Mouse (Mus musculus) CD4-positive, CD25-positive, alpha-beta regulatory T cell, adult 4 months (primary cell): ENCODE results near the gene Tnfrsf18. TPM values are rescaled to one million over a fixed set of nuclear protein-coding genes. Genes with fewer than 3 reads are reported as not detected.
A peak's percentile ranks its signal among the peaks of the same experiment; 100 is the strongest.

Source experiments
- ATAC-seq: one replicate; pipeline ENCODE4 v1.8.0; 2017
- polyA plus RNA-seq, 2 experiments: library from polyadenylated mRNA; unstranded; fragments of 100-300 nt; shearing (Covaris generic); gene quantifications; one replicate each; pipeline ENCODE4 v1.2.1; 2017

The Tnfrsf18 gene
- polyA plus RNA-seq, 2 experiments from 2014 or later: 745 to 823 TPM

DNA sequence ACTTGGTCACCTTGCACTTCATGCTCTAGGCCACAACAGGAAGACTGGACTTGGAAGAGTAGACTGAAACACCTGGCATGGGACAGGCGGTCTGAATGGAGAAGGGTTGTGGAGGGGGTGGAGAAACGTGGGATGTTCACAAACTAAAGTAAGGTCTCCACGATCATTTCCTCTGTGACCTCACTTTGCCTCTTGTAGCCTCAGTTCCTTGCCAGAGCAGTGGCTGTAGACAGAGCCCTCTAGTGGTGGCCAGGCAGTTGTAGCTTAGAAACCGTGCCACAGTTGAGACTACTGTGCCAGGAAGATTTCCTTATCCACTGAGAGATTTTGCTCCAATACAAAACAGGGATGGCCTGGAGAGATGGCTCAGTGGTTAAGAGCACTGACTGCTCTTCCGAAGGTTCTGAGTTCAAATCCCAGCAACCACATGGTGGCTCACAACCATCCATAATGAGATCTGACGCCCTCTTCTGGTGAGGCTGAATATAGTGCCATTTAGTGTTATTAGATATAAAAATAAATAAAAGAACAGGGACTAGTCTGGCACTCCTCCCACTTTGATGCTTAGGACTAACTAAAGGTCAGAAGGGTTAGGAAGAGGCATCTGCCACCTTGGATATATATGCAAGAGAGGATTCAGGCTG is 7.6 kb downstream of the Tnfrsf18 start:
- ATAC-seq: peak; percentile 59

DNA sequence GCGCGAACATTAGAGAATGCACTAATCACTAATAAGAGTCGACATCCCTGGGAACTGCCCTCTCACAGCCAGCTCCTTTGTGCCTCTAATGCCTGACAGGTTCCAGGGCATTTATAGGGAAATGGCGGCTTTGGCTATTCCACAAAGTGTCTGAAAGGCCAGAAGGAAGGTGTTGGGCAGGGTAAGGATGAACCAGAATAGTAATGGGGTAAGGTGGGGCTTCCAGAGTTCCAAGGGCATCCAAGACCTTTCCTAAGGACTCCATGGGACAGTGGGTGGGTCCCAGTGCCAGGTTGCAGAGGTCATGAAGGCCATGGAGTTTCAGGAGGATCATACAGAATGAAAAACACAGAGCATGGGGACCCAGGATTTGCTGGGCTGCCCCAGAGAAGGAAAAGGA is 8.3 kb downstream of the Tnfrsf18 start:
- no peak for ATAC-seq

DNA sequence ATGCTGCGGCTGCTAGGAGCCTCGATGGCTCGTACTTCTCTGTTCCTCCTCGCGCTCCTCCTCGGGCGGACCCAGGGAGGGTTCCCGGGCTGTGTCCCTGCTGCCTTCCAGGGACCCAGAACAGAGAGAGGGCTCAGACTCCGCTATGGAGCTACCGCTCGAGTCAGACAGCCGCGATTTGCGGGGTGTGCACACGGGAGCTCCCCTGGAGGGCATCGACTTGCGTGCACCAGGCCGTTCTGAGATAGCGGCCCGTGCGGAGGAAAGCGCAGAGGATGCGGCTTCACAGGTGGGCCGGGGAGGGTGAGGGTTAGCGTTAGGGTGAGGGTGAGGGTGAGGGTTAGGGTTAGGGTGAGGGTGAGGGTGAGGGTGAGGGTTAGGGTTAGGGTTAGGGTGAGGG is 8.9 kb downstream of the Tnfrsf18 start:
- ATAC-seq: no peak

DNA sequence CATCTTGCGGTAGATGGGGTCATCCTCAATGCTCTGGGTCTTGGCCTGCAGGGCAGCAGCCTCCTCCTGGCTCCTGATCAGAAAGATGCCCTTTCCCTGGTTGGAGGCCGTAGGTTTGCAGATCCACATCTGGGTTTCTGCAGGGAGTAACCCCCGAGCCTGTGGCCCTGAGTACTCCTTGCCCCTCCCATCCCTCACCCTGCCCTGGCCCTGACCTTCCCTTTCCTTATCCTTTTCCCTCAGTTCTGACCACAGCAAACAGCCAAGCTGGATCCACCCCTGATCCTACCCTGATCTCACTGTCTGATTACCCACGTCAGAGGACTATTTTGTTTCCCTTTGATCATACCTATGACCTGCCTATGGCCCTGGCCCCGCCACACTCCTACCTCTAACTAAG is 18.8 kb downstream of the Tnfrsf18 start:
- no peak for ATAC-seq

DNA sequence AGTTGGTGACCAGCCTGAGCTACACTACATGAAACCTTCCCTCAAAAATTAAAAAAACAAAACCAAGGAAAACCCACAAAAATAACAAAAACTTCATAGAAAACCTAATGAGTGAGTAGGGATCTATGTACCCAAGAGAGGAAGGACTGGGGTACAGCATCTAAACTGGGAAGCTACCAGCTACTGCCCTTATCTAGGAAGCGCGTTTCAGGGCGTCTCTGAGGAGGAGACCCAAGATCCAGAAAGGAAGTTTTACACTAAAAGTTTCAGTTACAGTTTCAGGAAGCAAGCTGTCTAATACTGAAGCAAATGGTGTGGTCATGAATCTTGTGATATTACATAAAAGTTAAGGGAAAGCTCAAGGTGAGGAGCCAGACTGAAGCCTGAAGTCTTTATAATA is 23.8 kb downstream of the Tnfrsf18 start:
- ATAC-seq: no peak

DNA sequence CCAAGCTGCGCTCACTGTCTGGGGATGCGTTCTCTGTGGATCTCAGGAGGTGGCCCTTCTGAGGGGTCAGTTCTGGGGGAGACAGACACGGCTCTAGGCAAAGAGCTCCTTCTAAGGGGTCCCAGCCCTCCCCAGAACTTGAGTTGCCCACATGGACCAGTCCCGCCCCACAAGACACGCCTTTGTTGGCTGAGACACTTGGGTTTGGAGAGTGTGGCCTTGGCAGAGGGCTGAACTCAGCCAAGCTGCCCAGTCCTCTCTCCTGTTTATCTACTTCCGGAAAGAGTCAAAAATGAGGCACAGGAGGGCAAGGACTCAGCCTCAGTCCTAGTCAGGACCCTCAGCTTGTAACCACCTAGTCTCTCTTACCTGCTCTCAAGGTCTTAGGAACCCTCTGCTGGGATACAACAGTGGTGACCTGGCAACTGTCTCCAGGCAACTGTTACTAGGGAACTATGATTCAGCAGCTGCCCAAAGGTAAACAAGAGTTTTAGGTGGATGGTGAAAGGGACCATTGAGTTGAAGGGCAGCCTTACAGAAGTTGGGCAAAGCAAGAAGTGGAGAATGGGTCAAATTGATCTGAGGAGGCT is 24.5 kb downstream of the Tnfrsf18 start:
- ATAC-seq: no peak

DNA sequence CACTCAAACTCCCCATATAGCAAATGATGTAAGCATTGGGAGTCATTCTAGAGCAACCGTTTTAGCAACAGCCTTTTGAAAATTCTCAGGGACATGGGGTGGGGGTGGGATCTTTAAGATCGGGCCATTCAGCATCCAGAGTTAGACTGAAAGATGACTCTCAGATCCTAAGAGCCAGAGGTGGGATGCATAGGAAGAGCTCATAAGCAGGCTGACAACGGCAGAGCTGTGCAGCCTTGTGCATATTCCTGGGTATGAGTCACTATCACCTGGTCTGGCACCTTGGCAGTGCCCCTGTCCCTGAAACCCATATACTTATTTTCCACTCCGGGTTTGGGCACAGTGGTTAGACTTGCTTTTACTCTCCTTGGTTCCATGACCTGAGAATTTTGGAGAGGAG is 27.1 kb downstream of the Tnfrsf18 start:
- ATAC-seq: no peak

DNA sequence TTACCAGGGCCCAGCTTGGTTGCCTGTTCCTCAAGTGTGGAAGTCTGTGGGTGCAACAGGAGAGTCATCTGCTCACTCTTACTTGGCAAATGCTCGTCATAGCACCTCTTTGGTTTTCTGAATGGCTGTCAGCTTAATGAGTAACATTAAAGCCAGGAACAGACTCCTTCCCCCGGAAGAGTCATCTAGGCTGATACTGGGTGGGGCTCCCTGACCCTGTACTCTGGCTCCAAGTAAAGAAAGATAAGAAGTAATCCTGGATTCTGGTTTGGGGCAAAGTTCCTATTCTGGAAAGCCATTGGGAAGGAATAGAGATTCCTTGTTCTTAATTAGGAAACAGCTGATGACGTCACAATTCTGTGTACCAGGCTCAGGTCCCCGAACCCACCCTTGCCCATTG is 28.2 kb downstream of the Tnfrsf18 start:
- ATAC-seq: no peak

DNA sequence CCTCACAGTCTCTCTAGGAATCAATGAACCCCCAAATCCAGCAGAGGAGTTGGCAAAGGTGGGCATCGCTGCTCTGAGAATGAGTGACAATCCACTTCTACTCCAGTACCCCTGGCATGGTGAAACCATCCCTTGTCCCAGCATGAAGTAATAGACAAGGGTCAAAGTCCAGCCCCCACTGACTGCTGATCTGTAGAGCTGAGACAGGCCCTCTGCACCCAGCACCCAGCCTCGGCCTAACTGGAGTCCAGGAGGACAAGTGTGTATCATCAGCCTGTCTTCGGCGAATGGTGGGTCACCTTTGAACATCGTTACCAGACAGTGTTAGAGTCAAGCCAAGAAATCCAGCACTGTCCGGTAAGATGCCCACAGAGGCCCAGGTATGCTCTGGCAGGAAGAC is 28.6 kb downstream of the Tnfrsf18 start:
- ATAC-seq: no peak

DNA sequence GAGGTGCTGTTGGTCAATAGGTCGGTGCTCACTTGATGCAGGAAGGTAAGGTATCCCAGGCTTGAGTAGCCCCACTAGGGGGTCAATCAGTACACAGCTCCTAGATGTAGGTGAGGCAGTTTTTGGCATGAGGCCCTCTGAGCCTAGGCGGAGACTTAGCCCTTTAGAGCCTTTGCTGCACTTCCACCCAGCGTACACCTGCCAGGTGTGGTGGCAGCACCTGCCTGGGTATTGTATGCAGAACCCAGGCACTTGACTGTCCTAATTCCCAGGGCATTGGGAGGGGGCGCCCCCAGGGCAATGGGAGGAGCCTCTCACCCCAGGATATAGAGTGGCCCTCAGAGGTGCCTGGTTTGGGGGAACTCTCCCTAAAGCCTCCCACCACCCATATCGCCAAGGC is 29.2 kb downstream of the Tnfrsf18 start:
- no peak for ATAC-seq

DNA sequence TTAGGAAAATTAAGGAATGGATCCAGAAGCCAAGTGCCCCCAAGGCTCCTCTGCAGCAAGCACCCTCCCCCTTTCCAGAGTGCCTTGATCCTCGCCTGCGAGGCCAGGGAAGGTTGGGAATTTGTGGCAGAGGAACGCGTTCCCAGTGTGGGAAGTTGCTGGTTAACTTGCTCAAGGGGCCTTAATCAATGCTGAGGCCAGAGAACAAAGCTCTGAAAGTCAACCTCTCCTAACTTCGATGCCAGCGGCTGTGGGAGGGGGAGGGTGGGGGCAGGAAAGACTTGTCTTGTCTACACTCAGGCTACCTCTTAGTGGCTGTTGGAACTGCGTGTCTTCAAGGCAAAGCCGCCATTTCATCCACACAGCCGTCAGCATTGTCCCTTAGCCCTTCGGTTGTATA is 31.7 kb downstream of the Tnfrsf18 start:
- ATAC-seq: no peak

DNA sequence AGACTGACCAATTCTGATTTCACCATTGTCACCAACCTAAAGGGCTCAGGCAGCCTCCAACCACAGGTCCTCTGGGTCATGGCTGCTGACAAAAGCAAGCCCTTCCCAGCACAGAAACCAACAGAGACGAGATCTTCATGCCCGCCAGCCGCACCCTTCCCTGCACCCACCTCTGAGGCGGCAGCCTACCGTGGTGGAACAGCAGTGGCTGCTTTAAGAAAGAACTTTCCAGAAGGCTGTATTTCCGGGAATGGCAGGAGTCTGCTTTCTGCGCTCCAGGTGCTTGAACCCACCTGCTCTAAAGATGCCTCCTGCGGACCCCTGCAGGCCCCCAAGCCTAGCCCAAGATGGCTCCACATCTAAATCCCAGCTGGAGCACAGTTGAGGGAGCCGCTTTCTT is 32.9 kb downstream of the Tnfrsf18 start:
- no peak for ATAC-seq

DNA sequence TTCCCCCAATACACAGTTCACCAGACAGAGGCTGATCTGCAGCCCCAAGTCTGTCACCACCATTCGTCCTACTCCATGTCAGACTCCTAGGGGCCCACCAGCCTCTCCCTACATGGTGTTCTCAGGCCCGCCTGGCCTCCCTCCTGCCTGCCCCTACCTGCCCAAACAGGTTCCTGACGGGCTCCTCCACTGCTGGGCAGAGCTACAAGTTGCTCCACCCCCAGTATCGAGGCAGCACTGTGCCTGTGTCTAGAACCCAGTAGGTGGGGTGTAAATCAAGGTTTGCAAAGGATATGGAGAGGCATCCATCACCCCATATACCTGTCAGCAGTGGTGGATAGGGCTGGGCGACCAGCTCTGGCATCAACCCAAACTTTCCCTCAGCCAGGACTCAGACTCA is 33.3 kb downstream of the Tnfrsf18 start, which contains the start of gene Ttll10:
Ttll10 (minus strand) TSS at position 154 of the 400 bp plus-strand sequence.
- ATAC-seq: no peak

DNA sequence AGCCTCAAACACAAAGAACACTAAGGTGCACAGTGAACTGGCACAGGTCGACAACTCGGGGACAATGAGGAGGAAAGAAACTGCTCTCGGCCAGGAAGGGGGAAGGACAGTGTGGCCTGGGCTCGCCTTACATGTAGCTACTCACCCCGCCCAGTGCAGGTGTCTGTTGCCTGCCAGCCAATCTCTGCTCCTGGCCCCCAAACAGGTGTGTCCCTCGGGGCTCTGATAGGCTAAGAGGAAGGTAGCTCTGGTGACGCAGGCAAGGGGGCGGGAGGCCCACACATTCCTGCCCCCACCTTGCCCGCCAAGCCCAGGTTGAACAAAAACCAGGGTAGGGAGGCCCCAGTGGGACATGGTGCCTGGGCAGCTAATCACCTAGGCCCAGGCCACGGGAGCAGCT is 33.7 kb downstream of the Tnfrsf18 start:
- no peak for ATAC-seq

DNA sequence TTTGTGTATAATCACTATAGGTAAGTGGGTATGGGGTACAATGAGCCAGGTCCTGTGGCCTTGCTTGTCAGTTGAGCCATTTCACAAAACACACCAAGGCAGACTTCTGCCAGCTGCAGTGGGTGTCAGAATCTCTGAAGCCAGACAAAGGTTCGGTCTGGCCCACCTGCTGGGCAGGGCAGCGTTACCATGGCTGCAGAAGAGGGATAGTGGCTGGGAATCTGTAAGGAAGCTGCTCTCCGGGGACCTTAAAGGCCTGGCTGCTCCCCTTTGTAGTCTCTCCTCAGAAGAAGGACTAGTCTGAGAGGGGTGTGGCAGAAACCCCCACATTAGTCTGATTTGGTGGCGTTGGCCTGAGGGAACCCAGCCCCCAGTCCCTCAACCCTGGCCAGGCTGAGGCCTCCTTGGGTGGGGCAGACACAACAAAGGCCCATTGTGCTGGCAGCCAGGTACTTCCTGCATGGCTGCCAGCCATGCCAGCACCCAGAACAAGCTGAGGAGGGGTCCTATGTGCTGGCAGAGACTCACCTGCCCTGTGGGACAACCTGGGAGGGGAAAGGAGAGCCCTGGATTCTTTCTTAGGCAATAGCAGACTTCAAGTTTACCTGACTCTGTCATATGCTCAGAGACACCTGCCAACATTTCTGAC is 38.0 kb downstream of the Tnfrsf18 start:
- ATAC-seq: no peak

DNA sequence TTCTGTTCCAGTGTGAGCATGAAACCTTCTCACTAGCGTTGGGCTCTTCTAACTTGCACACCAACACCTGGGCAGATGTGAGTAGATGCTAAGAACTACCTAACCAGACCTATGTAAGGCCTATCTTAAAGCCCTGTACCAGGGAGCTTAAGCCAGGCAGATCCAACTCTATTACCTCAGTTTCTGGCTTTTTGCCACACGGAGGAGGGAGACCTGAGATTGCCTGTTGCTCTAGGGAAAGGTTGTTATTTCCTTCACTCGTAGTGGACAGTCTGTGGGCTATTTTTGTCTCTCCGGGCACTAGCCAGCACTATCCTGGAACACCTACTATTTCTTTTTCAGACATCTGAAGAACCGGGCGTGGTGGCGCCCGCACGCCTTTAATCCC is 38.5 kb downstream of the Tnfrsf18 start:
- no peak for ATAC-seq

DNA sequence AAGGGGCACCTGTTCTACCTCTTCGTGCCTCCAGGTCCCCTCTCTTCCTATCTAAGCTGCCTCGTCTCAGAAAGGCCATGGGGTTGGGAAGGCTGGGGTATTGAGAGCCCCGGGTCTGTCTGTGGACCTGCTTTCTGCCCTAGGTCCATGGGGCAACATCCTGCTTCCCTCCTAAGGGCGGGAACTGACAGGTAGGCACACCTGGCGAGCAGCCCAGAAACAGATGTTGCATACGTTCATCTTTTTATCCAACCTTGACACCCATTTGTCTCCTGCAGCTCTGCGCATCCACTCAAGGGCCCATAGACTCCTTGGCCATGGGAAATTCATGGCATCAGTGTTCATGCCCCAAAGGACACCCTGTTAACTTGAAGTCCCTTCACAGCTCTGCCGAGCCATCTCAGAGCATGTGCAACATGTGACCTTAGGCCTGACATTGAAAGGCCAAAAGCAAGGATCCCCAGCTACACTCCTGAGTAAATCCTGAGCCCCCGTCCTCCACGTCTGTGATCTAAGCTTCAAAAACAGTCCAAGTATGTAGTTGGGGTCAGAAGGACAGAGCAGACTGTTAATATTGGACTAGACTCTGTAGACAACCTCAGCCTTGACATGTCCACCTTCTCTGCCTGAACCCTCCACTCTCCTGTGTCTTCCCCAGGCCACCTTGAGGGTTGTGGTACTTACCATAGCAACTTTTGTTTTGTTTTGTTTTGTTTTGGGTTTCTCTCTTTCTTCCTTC is 39.4 kb downstream of the Tnfrsf18 start:
- ATAC-seq: no peak

DNA sequence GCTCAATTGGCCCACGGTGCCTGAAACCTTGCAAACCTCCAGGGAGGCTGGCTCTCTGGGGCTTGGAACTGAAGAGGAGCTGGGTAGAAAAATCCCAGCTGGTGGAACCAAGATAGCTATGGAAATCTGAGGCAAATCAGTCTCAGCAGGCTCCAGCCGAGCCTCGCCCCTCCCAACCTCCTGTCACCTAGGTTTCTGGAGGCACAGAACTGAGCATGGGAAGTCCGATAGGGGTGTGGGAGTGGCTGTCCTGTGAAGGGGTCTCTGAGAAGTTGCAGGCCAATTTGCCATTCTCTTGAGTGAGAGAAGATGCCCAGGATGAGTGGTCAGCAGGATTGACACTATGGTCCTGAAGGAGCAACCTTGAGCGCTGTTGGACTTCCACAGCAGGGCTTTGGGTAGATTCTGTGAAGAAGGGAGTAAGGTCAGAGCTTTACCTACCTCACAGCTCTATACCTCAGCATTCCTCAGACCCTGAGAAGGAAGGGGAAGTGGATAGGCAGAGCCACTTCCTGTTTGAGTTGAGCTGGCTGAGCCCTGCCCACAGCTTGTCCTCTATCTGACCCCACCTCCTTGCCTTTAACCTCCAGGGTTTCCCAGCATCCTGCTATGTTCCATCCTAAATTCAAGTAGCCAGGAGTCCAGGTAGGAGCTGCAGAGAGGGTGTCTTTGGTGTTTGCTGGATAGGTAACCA is 41.4 kb downstream of the Tnfrsf18 start:
- ATAC-seq: peak; percentile 85

DNA sequence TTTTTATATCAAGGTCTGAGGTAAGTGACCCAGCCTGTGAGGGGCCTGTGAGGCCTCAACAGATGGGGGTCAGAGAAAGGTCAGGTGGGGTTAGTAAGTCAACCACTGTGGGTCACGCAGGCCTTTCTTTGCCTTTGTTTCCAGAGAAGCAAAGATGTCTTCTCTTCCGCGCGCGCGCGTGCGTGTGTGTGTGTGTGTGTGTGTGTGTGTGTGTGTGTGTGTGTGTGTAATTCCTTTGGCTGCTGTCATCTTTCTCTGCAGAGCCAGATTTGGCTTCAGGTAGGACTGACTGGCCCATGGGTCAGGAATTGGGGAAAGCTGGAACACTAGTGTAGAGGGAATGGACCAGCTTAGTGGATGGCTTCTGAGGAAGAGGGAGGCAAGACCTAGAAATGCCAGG is 43.7 kb downstream of the Tnfrsf18 start:
- no peak for ATAC-seq

DNA sequence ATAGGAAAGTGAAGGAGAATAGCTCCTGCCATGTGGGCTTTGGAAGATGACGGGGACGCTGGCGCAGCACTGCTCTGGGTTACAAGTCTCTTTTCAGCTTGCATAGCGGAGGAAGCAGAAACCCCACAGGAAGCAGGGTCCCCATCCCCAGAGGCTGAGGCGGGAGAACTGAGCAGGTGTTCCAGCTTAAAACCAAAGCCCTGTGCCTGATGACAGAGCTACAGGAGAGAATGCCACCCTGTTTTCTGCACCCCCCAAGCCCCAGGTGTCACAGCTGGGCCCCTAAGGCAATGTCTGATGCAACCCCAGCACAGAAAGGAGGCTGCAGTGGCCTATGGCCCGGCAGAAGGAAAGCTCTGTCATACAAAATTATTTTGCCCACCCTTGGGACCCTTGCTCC is 44.3 kb downstream of the Tnfrsf18 start:
- peak; percentile 48 for ATAC-seq

DNA sequence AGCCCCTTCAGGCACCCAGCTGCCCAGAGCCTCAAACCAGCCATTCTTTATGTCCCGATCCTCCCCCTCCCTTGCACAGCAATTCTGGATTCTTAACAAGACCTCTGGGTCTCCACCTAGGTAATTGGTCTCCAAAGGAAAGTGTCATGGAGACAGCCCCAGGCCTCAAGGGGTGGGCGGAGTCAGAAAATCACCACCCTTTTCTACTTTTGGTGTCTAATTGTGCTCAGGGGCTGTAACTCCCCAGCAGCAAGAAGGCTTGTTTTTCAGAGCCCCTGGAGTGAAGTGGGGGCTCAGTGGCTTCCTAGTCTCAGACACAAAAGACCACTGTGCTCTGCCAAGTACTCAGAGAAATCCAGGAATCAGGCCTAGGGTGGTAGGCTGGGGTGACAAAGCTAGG is 44.8 kb downstream of the Tnfrsf18 start:
- ATAC-seq: no peak

DNA sequence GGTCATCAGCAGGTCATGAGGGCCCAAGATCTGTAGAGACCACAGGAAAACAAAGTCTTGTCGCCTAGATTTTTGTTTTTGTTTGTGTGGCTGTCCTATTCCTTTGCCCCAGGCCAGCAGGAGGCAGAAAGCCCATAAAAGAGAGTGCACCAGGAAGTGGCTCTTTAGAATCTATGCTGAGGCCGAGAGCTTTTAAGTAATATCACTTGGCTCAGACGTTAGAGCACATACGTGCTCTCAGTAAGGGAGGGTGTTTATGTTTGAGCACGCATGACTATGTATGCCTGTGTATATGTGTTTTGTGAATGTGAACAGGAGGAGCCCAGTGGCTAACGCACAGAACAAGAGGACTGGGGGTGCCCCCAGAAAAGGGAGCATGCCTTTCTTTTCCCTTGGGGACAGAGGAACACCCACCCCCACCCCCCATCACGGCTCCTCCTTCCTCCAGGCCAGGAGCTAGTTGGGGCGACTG is 51.0 kb downstream of the Tnfrsf18 start:
- peak; percentile 63 for ATAC-seq
